Mouse (Mus musculus): ENCODE results near the gene Tbl3. TPM values are rescaled to one million over a fixed set of nuclear protein-coding genes. Genes with fewer than 3 reads are reported as not detected.
A peak's percentile ranks its signal among the peaks of the same experiment; 100 is the strongest.

Tbl3 gene
- polyA plus RNA-seq, 1 experiment from 2014 or later, result 71.8 TPM

DNA sequence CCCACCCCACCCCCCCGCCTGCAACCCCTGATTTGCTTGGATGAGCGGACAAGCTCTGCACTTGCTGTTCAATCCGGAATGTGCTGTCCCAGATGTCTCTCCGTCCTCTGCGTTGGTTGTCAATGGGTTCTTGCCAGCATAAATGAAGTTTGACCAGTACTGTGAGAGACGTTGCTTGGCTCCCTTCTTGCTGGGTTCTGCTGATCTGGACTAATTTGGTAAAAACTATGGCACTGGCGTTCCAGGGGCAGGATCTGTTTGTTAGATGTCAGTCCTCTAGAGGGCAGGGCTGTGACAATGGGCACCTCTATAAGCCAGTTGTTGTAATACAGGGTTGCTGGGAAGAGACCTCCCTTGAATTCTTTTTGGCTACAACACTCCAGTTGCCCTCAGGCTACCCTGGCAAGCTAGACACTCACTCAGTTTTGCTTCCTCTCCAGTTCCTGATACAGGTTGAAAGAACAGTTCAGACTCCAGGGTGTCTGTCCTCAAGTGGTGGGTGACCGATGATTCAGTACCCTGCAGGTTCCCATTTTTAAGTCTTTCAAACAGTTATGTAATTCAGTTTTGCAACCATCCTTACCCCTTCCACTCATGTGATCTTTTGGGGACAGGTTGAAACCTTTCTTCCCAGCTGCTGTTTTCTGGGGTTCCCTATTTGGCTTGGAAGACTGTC, 29.8 kb upstream of the Tbl3 start:
- Histone ChIP-seq H3K27ac (peak overlapping the region; percentile 83), H3K4me3 (peak overlapping the region; percentile 81)
- WGBS (ENCODE audit: insufficient replicate concordance), result 23% methylated on average over 8 of the region's 8 CpGs

DNA sequence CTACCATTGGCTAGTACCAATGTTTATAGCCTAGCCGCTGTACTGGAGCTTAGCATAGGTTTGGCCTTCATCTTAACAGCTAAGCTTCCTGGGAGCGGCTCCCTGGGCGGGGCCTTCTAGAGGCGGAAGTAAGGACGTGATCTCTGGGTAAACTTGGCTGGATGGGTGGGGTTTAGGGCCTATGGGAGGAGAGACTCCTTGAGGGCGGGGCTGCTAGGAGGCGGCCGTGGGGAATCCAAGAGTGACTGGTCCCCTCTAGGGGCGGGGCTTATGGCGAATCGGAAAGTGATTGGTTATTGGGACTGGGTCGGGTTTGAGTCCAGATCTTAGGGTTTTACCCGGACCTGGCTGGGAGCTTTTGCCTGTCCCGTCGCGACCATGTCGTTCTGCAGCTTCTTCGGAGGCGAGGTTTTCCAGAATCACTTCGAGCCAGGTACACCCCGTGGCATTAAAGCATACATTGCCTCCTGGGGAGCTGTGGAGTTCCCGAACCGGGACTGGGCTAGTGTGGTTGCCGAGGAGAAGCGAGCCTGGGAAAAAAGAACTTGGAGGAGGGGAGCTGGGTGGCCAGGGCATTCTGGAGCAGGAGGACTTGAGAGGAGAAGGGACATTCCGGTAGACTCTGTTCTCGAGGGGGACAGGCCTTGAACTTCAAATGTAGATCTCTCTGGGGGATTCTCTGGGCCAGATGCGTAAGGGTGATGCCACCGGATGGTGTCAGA, 29.0 kb upstream of the Tbl3 start, which contains the start of gene Msrb1:
Gene Msrb1, plus strand, starts transcription at position 313 of the 722 bp plus-strand sequence.
- Histone ChIP-seq H3K4me2 (peak within 1 kb of the TSS; percentile 95), H3K27me3 (replicated peaks) (0 out of 2 replicates have a peak, but pooled peaks cover 16% of the 10 kb centered on the region), H3K9ac (peak within 1 kb of the TSS; percentile 84), H3K27ac (peak within 1 kb of the TSS; percentile 87), H3K9me3 (replicated peaks) (no peaks in the 10 kb centered on the region), H3K36me3 (peaks cover 21% of the 10 kb centered on the region), H3K4me1 (peaks cover 36% of the 10 kb centered on the region), H3K4me3 (peak within 1 kb of the TSS; percentile 81)
- 2% methylated on average over 29 of the region's 29 CpGs for WGBS (ENCODE audit: insufficient replicate concordance)
- ATAC-seq, result peak; percentile 96

More for the DNA sequence above, 29.8 kb upstream of the Tbl3 start:
- H3K9me3 ChIP-seq (replicated peaks), result no peaks in the 10 kb centered on the region
- no peak for ATAC-seq
- 0 out of 2 replicates have a peak, but pooled peaks cover 12% of the 10 kb centered on the region for H3K27me3 ChIP-seq (replicated peaks)
- peaks cover 36% of the 10 kb centered on the region for H3K4me1 ChIP-seq
- H3K4me2 ChIP-seq, result peak overlapping the region; percentile 95
- peaks cover 29% of the 10 kb centered on the region for H3K36me3 ChIP-seq
- peak overlapping the region; percentile 84 for H3K9ac ChIP-seq

DNA sequence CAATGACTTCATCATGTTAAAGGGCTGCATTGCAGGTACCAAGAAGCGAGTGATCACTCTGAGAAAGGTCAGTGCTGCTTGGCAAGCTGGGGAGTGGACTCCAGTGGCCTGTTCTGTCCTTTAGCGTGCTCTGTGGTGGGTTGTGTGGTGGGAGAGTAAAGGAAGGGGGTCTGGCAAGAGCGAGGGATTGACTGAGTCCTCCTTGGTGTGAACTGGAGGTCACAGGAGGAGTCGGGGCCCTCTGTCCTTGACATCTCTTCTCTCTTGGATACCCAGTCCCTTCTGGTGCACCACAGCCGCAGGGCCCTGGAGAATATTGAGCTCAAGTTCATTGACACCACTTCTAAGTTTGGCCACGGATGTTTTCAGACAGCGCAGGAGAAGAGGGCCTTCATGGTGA, 28.0 kb upstream of the Tbl3 start:
- H3K4me2 ChIP-seq, result peak overlapping the region; percentile 95
- H3K4me3 ChIP-seq, result peak overlapping the region; percentile 81
- 0 out of 2 replicates have a peak, but pooled peaks cover 16% of the 10 kb centered on the region for H3K27me3 ChIP-seq (replicated peaks)
- no peaks in the 10 kb centered on the region for H3K9me3 ChIP-seq (replicated peaks)
- H3K4me1 ChIP-seq, result peaks cover 36% of the 10 kb centered on the region
- H3K27ac ChIP-seq, result peak overlapping the region; percentile 87
- 0 out of 2 replicates have a peak overlapping the region, but pooled peaks have one; percentile 63 for H3K9ac ChIP-seq
- WGBS (ENCODE audit: insufficient replicate concordance), result 71% methylated on average over 7 of the region's 7 CpGs
- no peak for ATAC-seq
- peaks cover 12% of the 10 kb centered on the region for H3K36me3 ChIP-seq

DNA sequence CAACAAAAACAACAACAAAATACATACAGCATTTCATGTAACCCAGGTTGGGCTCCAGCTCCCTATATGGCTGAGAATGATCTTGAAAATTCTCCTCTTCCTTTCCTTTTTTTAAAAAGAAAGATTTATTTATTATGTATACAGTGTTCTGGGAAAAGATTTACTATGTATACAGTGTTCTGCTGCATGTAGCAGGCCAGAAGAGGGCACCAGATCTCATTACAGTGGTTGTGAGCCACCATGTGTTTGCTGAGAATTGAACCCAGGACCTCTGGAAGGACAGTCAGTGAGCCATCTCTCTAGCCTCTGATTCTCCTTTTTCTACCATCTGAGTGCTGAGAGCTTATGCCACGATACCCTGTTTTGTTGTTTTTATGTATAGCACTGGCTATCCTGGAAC, 27.1 kb upstream of the Tbl3 start:
- H3K36me3 ChIP-seq, result peaks cover 4% of the 10 kb centered on the region; the same call in 1 of the 2 replicates
- 0 out of 2 replicates have a peak, but pooled peaks cover 16% of the 10 kb centered on the region for H3K27me3 ChIP-seq (replicated peaks)
- H3K9me3 ChIP-seq (replicated peaks), result no peaks in the 10 kb centered on the region
- H3K4me1 ChIP-seq, result peaks cover 31% of the 10 kb centered on the region
- H3K4me2 ChIP-seq, result no peak overlapping the region
- no peak overlapping the region for H3K9ac ChIP-seq
- no peak overlapping the region for H3K27ac ChIP-seq
- WGBS (ENCODE audit: insufficient replicate concordance), result 61% methylated on average over 1 of the region's 1 CpGs
- no peak overlapping the region for H3K4me3 ChIP-seq
- ATAC-seq, result no peak

DNA sequence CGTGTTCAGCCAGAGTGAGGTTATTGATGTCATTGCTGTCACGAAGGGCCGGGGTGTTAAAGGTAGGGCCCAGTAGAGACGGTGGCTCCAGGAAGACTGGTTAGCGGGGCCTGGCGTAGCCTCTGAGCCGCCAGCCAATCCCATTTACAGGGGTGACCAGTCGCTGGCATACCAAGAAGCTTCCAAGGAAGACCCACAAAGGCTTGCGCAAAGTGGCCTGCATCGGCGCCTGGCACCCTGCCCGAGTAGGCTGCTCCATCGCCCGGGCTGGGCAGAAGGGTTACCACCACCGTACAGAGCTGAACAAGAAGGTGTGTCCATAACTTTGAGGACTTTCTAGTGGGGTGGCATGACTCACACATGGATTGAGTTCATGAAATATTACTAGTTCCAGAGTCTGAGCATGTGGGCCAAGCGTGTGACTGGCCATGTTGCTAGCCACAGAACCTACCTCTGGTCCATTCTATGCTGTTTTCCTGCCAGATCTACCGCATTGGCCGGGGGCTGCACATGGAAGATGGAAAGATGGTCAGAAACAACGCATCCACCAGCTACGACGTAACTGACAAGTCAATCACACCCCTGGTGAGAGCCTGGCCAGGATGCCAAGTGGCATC, 26.1 kb upstream of the Tbl3 start:
- H3K9me3 ChIP-seq (replicated peaks), result no peaks in the 10 kb centered on the region
- H3K27ac ChIP-seq, result no peak overlapping the region
- 0 out of 2 replicates have a peak overlapping the region, but pooled peaks have one; percentile 3 for H3K9ac ChIP-seq
- H3K27me3 ChIP-seq (replicated peaks), result 0 out of 2 replicates have a peak, but pooled peaks cover 16% of the 10 kb centered on the region
- no peak overlapping the region for H3K4me3 ChIP-seq
- H3K4me1 ChIP-seq, result peaks cover 27% of the 10 kb centered on the region
- 84% methylated on average over 21 of the region's 21 CpGs for WGBS (ENCODE audit: insufficient replicate concordance)
- no peak for ATAC-seq
- no peak overlapping the region for H3K4me2 ChIP-seq
- no peaks in the 10 kb centered on the region for H3K36me3 ChIP-seq

DNA sequence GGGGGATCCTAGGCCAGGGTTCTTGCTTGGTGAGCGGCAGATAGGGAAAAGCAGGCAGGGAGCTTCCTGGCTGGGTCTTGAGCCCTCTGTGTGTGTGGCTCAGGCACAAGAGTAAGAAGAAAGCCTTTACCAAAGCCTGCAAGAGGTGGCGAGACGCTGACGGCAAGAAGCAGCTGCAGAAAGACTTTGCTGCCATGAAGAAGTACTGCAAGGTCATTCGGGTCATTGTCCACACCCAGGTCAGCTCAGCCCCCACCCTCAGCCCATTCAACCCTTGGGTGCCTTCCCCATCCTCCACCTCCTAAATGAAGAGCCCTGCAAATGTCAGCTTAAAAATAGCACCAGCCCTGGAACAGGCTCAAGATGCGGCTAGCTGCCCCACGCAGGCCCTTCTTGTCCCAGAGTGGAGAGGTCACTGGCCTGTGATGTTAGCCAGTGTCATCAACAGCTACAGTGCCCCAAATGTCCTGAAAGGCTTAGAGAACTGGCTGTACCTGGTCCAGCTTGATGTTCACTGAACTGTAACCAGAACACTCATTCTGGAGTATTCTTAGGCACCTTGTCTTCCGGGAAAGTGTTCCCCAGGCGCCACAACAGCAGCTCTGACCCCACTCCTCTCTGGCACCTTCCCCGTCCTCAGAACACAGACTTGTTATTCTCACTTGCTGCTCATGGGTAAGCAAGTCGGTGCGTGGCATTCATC, 24.9 kb upstream of the Tbl3 start:
- 67% methylated on average over 12 of the region's 12 CpGs for WGBS (ENCODE audit: insufficient replicate concordance)
- no peaks in the 10 kb centered on the region for H3K36me3 ChIP-seq
- no peak for ATAC-seq
- H3K9me3 ChIP-seq (replicated peaks), result no peaks in the 10 kb centered on the region
- no peak overlapping the region for H3K9ac ChIP-seq
- peaks cover 28% of the 10 kb centered on the region for H3K27me3 ChIP-seq (replicated peaks)
- peaks cover 16% of the 10 kb centered on the region for H3K4me1 ChIP-seq
- H3K4me2 ChIP-seq, result no peak overlapping the region
- H3K27ac ChIP-seq, result no peak overlapping the region
- no peak overlapping the region for H3K4me3 ChIP-seq

DNA sequence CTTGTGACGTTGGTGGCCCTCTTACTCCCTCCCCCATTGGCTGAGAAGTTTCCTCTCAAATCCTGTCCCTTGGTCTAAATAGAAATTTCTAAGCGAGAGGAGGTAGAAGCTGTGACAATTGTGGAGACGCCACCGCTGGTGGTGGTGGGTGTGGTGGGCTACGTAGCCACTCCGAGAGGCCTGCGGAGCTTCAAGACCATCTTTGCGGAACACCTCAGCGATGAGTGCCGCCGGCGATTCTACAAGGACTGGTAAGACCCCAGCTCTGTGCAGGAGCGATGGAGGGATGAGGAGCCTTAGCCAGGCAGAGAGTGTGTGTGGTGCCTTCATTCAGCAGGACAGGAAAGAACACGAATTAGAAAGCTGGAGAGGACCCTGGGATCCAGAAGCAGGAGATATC, 23.3 kb upstream of the Tbl3 start:
- no peak overlapping the region for H3K27ac ChIP-seq
- H3K9ac ChIP-seq, result no peak overlapping the region
- H3K27me3 ChIP-seq (replicated peaks), result peaks cover 30% of the 10 kb centered on the region
- H3K36me3 ChIP-seq, result no peaks in the 10 kb centered on the region
- peaks cover 10% of the 10 kb centered on the region for H3K4me1 ChIP-seq
- H3K4me2 ChIP-seq, result no peak overlapping the region
- no peak for ATAC-seq
- 71% methylated on average over 14 of the region's 14 CpGs for WGBS (ENCODE audit: insufficient replicate concordance)
- H3K4me3 ChIP-seq, result no peak overlapping the region
- H3K9me3 ChIP-seq (replicated peaks), result no peaks in the 10 kb centered on the region

DNA sequence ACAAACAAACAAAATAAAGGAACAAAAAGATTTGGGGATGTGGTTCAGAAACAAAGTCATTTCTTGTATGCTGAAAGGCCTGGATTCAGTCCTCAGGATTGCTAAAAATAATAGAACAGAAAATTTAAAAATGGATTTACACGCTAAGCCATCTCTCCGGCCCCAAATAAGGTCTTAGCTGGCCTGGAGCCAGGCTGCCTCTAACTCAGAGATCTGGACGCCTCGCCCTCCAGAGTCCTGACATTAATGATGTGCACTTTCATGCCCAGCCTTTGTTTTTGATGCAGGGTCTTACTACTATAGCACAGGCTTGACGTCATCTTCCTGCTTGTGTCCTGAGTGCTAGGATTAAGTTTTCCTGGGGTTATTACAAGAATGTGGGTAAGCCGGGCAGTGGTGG, 21.6 kb upstream of the Tbl3 start:
- 70% methylated on average over 6 of the region's 6 CpGs for WGBS (ENCODE audit: insufficient replicate concordance)
- Histone ChIP-seq H3K27me3 (replicated peaks) (peaks cover 30% of the 10 kb centered on the region), H3K9ac (no peak overlapping the region), H3K36me3 (no peaks in the 10 kb centered on the region), H3K27ac (no peak overlapping the region), H3K4me2 (no peak overlapping the region), H3K9me3 (replicated peaks) (no peaks in the 10 kb centered on the region), H3K4me3 (no peak overlapping the region), H3K4me1 (peaks cover 13% of the 10 kb centered on the region)
- ATAC-seq, result no peak

DNA sequence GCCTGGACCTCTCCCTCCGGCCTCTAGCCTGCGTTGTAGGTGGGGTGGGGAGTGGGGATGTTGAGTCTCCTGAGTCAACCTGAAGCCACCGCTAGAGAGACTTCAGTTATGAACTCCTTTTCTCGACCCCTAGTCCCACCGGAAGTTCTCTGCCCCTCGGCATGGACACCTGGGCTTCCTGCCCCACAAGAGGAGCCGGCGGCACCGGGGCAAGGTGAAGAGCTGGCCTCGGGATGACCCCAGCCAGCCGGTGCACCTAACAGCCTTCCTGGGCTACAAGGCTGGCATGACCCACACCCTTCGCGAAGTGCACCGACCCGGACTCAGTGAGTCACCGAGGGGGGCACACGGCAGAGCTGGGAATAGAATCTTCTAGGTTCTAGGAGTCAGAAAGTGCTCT, 20.7 kb upstream of the Tbl3 start:
- 65% methylated on average over 17 of the region's 17 CpGs for WGBS (ENCODE audit: insufficient replicate concordance)
- Histone ChIP-seq H3K9me3 (replicated peaks) (no peaks in the 10 kb centered on the region), H3K4me3 (no peak overlapping the region)

DNA sequence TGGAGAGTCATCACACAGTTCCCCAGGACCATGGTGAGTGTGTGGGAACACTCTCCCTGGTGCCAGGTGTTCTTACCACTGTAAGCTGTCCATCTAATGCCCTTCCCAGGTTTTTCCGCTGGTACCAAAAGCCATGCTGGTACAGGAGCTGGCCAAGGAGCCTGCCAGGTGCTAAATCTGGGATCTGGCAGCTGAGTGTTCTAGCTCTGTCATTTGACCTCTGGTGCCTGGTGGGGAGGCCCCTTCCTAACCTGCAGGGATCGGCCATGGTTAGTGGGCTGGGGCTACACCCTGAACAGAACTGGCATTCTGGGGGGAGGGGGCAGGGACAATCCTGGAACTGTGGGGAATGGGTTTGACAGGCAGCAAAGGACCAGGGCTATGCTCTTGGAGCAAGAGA, 20.2 kb upstream of the Tbl3 start, which contains the start of gene Rpl3l:
Gene Rpl3l, plus strand, starts transcription at position 203 of the 400 bp plus-strand sequence.
- Histone ChIP-seq H3K4me2 (no peak within 1 kb of the TSS), H3K9ac (no peak within 1 kb of the TSS), H3K27ac (no peak within 1 kb of the TSS), H3K4me1 (peaks cover 24% of the 10 kb centered on the region), H3K27me3 (replicated peaks) (peaks cover 22% of the 10 kb centered on the region), H3K36me3 (peaks cover under 1% of the 10 kb centered on the region; the same call in 1 of the 2 replicates), H3K9me3 (replicated peaks) (no peaks in the 10 kb centered on the region), H3K4me3 (no peak within 1 kb of the TSS)
- no peak for ATAC-seq
- 64% methylated on average over 2 of the region's 2 CpGs for WGBS (ENCODE audit: insufficient replicate concordance)

More for the DNA sequence above, 20.7 kb upstream of the Tbl3 start:
- H3K4me2 ChIP-seq, result no peak overlapping the region
- ATAC-seq, result no peak
- peaks cover 28% of the 10 kb centered on the region for H3K27me3 ChIP-seq (replicated peaks)
- H3K27ac ChIP-seq, result no peak overlapping the region
- H3K9ac ChIP-seq, result no peak overlapping the region
- H3K36me3 ChIP-seq, result no peaks in the 10 kb centered on the region
- H3K4me1 ChIP-seq, result peaks cover 19% of the 10 kb centered on the region

DNA sequence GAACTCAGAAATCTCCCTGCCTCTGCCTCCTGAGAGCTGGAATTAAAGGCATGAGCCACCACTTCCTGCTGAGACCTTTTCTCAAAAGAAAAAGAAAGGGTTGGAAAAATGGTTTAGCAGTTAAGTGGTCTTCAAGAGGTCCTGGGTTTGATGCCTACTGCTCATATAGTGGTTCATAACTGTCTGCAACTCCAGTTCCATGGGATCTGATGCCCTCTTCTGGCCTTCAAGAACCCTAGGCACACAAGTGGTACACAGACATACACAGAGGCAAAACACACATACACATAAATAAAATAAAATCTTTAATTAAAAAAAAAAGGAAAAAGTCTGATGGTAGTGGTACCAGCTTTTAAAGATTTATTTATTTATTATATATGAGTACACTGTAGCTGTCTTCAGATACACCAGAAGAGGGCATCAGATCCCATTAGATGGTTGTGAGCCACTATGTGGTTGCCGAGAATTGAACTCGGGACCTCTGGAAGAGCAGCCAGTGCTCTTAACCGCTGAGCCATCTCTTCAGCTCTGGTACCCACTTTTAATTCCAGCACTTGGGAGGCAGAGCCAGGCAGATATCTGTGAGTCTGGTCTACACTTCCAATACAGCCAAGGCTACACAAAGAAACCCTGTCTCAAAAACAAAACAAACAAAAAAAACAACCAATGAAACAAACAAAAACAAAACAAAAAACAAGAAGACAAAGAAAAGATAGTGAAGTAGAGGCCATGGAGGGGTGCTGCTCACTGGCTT, 18.4 kb upstream of the Tbl3 start:
- 51% methylated on average over 3 of the region's 3 CpGs for WGBS (ENCODE audit: insufficient replicate concordance)
- Histone ChIP-seq H3K4me1 (peaks cover 40% of the 10 kb centered on the region), H3K4me3 (no peak overlapping the region)

More for the DNA sequence above, 18.4 kb upstream of the Tbl3 start:
- H3K9ac ChIP-seq, result no peak overlapping the region
- H3K27ac ChIP-seq, result no peak overlapping the region
- peaks cover 18% of the 10 kb centered on the region for H3K36me3 ChIP-seq
- no peak for ATAC-seq
- H3K4me2 ChIP-seq, result no peak overlapping the region
- H3K9me3 ChIP-seq (replicated peaks), result no peaks in the 10 kb centered on the region
- peaks cover 14% of the 10 kb centered on the region for H3K27me3 ChIP-seq (replicated peaks)

All from liver, embryonic 12.5 days (tissue).